Mouse (Mus musculus) liver, embryonic 13.5 days (tissue): ENCODE measurements around the gene Haus5. TPM values are rescaled to one million over a fixed set of nuclear protein-coding genes. Genes with fewer than 3 reads are reported as not detected.

ENCODE experiments used
- ATAC-seq: fragments of 200-750 bp; cut with Nextera tagmentation; 2 replicates; pipeline ENCODE4 v1.8.0; 2017; ENCODE audit warnings: low read depth, mild to moderate bottlenecking, moderate number of reproducible peaks, moderate library complexity
- DNase-seq: peaks from one replicate; pipeline ENCODE4 v3.0.0; 2022
- H3K27ac ChIP-seq: fragments of 300-500 bp; sonication (generic); 2 replicates; pipeline ENCODE4 v1.5.1; 2015; ENCODE audit warnings: moderate library complexity, mild to moderate bottlenecking, inconsistent platforms
- H3K27me3 ChIP-seq: fragments of 300-500 bp; sonication (generic); 2 replicates; pipeline ENCODE4 v1.6.1; 2015; ENCODE audit warnings: mild to moderate bottlenecking, inconsistent platforms
- H3K36me3 ChIP-seq: fragments of 300-500 bp; sonication (generic); 2 replicates; pipeline ENCODE4 v1.6.1; 2015; ENCODE audit warnings: mild to moderate bottlenecking, inconsistent platforms
- H3K4me1 ChIP-seq: fragments of 300-500 bp; sonication (generic); replicated peaks from 2 replicates; pipeline ENCODE4 v1.6.1; 2015; ENCODE audit warnings: inconsistent platforms
- H3K4me2 ChIP-seq: fragments of 300-500 bp; sonication (generic); 2 replicates; pipeline ENCODE4 v1.6.1; 2015; ENCODE audit warnings: inconsistent platforms, mild to moderate bottlenecking, moderate library complexity
- H3K4me3 ChIP-seq: fragments of 300-500 bp; sonication (generic); replicated peaks from 2 replicates; pipeline ENCODE4 v1.5.1; 2015; ENCODE audit warnings: mild to moderate bottlenecking, inconsistent platforms
- H3K9ac ChIP-seq: fragments of 300-500 bp; sonication (generic); 2 replicates; pipeline ENCODE4 v1.6.1; 2015; ENCODE audit warnings: mild to moderate bottlenecking, inconsistent platforms
- H3K9me3 ChIP-seq: fragments of 300-500 bp; sonication (generic); replicated peaks from 2 replicates; pipeline ENCODE4 v1.6.1; 2016; ENCODE audit warnings: inconsistent platforms
- WGBS: fragments of 180-500 bp; shearing (Covaris S2); methylation state at CpG from one replicate; pipeline ENCODE4 v1.1.7; 2015; ENCODE audit not compliant: insufficient replicate concordance; 5-methylcytosine and 5-hydroxymethylcytosine counted together
- polyA plus RNA-seq: library from polyadenylated mRNA; unstranded; fragments of >200 nt; fragmentation: Nextera tagmentation; extraction: Ambion mirVana; gene quantifications from 2 replicates; pipeline ENCODE4 v1.2.1, GENCODE M21; 2015

Haus5 gene
- polyA plus RNA-seq, 1 experiment from 2014 or later: 38.2 TPM

DNA sequence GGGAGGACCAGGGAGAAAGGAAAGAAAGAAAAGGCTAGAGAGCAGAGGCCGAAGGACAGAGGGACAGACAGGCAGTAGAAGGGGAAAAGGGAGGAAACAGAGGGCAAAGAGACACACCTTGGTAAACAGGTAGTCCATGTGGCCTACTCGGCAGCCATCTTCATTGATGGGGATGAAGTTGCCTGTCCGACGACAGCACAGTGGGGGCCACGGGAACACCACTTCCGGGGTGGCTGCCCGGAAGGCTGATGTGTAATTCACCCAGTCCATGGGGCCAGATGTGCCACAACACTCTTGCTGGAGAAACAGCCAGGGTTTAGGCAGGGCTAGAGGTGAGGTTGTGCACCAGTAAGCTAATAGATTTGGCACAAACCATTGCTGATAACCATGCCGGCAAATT lies 59.9 kb downstream of the Haus5 start:
- Histone ChIP-seq H3K27me3 (peaks cover 4% of the 10 kb centered on the region; the same call in 1 of the 2 replicates), H3K4me2 (no peak overlapping the region), H3K9ac (no peak overlapping the region), H3K9me3 (no peaks in the 10 kb centered on the region), H3K4me1 (peaks cover 9% of the 10 kb centered on the region), H3K27ac (no peak overlapping the region), H3K36me3 (no peaks in the 10 kb centered on the region), H3K4me3 (no peak overlapping the region)
- no peak for ATAC-seq
- 76% methylated on average over 8 of the region's 8 CpGs for WGBS
- DNase-seq: no peak

DNA sequence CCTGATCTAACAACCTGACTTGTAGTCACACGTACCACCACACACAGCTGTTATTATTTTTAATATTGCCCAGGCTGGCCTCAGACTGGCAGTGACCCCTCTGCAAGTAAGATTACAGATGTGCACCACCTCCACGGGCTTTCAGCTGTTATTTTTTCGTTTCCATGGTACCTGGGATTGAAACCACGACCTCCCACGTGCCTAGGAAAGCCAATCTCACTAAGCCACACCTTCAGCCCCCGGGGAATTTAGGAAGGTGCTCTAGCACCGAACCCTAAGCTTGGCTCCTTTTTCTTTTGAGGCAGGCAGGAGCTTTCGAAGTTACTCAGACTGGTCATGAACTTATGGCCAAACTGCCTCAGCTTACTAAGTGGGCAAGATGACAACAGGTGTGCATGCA lies 60.4 kb downstream of the Haus5 start:
- Histone ChIP-seq H3K4me3 (no peak overlapping the region), H3K36me3 (no peaks in the 10 kb centered on the region), H3K4me2 (no peak overlapping the region), H3K4me1 (peaks cover 14% of the 10 kb centered on the region), H3K9me3 (no peaks in the 10 kb centered on the region), H3K27me3 (peaks cover 4% of the 10 kb centered on the region; the same call in 1 of the 2 replicates), H3K27ac (no peak overlapping the region), H3K9ac (no peak overlapping the region)
- DNase-seq (no peak), ATAC-seq (no peak)
- WGBS: 46% methylated on average over 8 of the region's 8 CpGs

Other genes with a start within 250 kb of the Haus5 start
- gene Hcst, start 245.1 kb downstream of the Haus5 start, polyA plus RNA-seq: 2.7 and 4.0 TPM in 2 replicates
- 1.2 TPM in 2 replicates for gene Nfkbid, start 243.3 kb downstream of the Haus5 start, polyA plus RNA-seq
- 4.6 and 4.7 TPM in 2 replicates for gene Aplp1, start 219.5 kb downstream of the Haus5 start, polyA plus RNA-seq
- 0.16 and 0.20 TPM in 2 replicates for gene Kirrel2, start 207.3 kb downstream of the Haus5 start, polyA plus RNA-seq
- gene Nphs1, start 206.7 kb downstream of the Haus5 start, polyA plus RNA-seq: 0.13 and 0.17 TPM in 2 replicates
- gene Prodh2, start 171.4 kb downstream of the Haus5 start, polyA plus RNA-seq: 28.1 and 28.6 TPM in 2 replicates
- 2.0 and 2.3 TPM in 2 replicates for gene Arhgap33, start 129.9 kb downstream of the Haus5 start, polyA plus RNA-seq
- 4.4 and 4.6 TPM in 2 replicates for gene Hspb6, start 112.8 kb downstream of the Haus5 start, polyA plus RNA-seq
- gene Proser3, start 112.7 kb downstream of the Haus5 start, polyA plus RNA-seq: 1.8 and 2.3 TPM in 2 replicates
- gene Lin37, start 105.2 kb downstream of the Haus5 start, polyA plus RNA-seq: 25.3 and 31.9 TPM in 2 replicates
- 49.4 TPM in 2 replicates for gene U2af1l4, start 101.7 kb downstream of the Haus5 start, polyA plus RNA-seq
- gene Gm49396, start 101.7 kb downstream of the Haus5 start, polyA plus RNA-seq: 3.4 and 3.8 TPM in 2 replicates
- 80.1 and 81.3 TPM in 2 replicates for gene Psenen, start 101.4 kb downstream of the Haus5 start, polyA plus RNA-seq
- 1.6 and 2.1 TPM in 2 replicates for gene Igflr1, start 99.6 kb downstream of the Haus5 start, polyA plus RNA-seq
- 2.8 and 3.8 TPM in 2 replicates for gene Kmt2b, start 76.3 kb downstream of the Haus5 start, polyA plus RNA-seq
- gene Zbtb32, start 66.1 kb downstream of the Haus5 start, polyA plus RNA-seq: 0.09 and 0.20 TPM in 2 replicates
- 0.09 and 0.50 TPM in 2 replicates for gene Upk1a, start 52.1 kb downstream of the Haus5 start, polyA plus RNA-seq
- 690 and 705 TPM in 2 replicates for gene Cox6b1, start 38.8 kb downstream of the Haus5 start, polyA plus RNA-seq
- 0.09 TPM in 1 of 2 replicates, not detected in the other for gene Etv2, start 29.1 kb downstream of the Haus5 start, polyA plus RNA-seq
- 58.0 and 59.4 TPM in 2 replicates for gene Rbm42, start 14.7 kb downstream of the Haus5 start, polyA plus RNA-seq
- not detected in 2 replicates for gene Pmis2, start 6.6 kb upstream of the Haus5 start, polyA plus RNA-seq
- gene 2200002J24Rik, start 33.9 kb upstream of the Haus5 start, polyA plus RNA-seq: 0.34 and 0.37 TPM in 2 replicates
- 1.1 and 1.7 TPM in 2 replicates for gene Atp4a, start 47.2 kb upstream of the Haus5 start, polyA plus RNA-seq
- 108 and 121 TPM in 2 replicates for gene Tmem147, start 64.5 kb upstream of the Haus5 start, polyA plus RNA-seq
- not detected in 2 replicates for gene Gapdhs, start 78.7 kb upstream of the Haus5 start, polyA plus RNA-seq
- 0.08 and 0.22 TPM in 2 replicates for gene Sbsn, start 86.5 kb upstream of the Haus5 start, polyA plus RNA-seq
- gene Dmkn, start 98.8 kb upstream of the Haus5 start, polyA plus RNA-seq: 0.17 TPM in 1 of 2 replicates, not detected in the other
- 0.27 TPM in 1 of 2 replicates, not detected in the other for gene Krtdap, start 122.9 kb upstream of the Haus5 start, polyA plus RNA-seq
- 0.35 and 0.46 TPM in 2 replicates for gene Ffar2, start 158.8 kb upstream of the Haus5 start, polyA plus RNA-seq
- gene Ffar3, start 191.2 kb upstream of the Haus5 start, polyA plus RNA-seq: not detected in 2 replicates
- gene Ffar1, start 196.6 kb upstream of the Haus5 start, polyA plus RNA-seq: not detected in 2 replicates
- gene Cd22, start 215.3 kb upstream of the Haus5 start, polyA plus RNA-seq: 0.07 and 0.16 TPM in 2 replicates
- gene Mag, start 249.9 kb upstream of the Haus5 start, polyA plus RNA-seq: 0.16 and 0.20 TPM in 2 replicates